Mouse (Mus musculus): ENCODE results near the gene Asb16.

The Asb16 gene

GRCm38 (mm10) chr11:102287485-102287884 lies 18.9 kb downstream of the Asb16 start:
- no peak for DNase-seq (ENCODE audit: low spot score in 2 of 2)

- DNase-seq (ENCODE audit: low spot score in 2 of 2): no peak
These were observed 19.7 kb downstream of the Asb16 start for GRCm38 (mm10) chr11:102288027-102288804.

GRCm38 (mm10) chr11:102288913-102289312 lies 20.4 kb downstream of the Asb16 start:
- DNase-seq (ENCODE audit: low spot score in 2 of 2): no peak

- no peak for DNase-seq (ENCODE audit: low spot score in 2 of 2)
These were observed 21.1 kb downstream of the Asb16 start for GRCm38 (mm10) chr11:102289511-102290100.

- DNase-seq (ENCODE audit: low spot score in 2 of 2): no peak
These were observed 21.6 kb downstream of the Asb16 start for GRCm38 (mm10) chr11:102290141-102290540.

GRCm38 (mm10) chr11:102291051-102291535 lies 22.6 kb downstream of the Asb16 start:
- DNase-seq (ENCODE audit: low spot score in 2 of 2): no peak

- no peak for DNase-seq (ENCODE audit: low spot score in 2 of 2)
These were observed 25.4 kb downstream of the Asb16 start for GRCm38 (mm10) chr11:102293971-102294370.

DNA sequence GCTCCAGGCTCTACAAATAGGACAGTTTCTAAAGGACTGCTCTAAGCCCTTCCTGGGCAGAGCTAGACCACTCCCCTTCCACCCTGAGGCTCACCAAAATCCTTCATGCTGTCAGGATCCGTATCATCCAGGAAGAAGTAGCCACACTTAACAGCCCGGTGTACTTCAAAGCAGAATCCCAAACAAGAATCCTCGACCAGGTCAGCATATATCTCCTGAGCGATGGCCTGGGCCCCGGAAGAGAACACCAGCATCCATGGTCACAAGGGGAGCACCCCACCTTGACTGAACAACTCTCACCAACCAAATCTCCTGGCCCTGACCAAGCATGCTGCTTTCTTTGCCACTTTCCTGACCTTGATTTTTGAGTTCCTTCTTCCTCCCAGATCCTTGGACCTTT lies 25.9 kb downstream of the Asb16 start:
- no peak for DNase-seq (ENCODE audit: low spot score in 2 of 2)

GRCm38 (mm10) chr11:102294887-102295597 lies 26.5 kb downstream of the Asb16 start:
- DNase-seq (ENCODE audit: low spot score in 2 of 2): peak in 1 of 2 experiments; percentile 36

DNA sequence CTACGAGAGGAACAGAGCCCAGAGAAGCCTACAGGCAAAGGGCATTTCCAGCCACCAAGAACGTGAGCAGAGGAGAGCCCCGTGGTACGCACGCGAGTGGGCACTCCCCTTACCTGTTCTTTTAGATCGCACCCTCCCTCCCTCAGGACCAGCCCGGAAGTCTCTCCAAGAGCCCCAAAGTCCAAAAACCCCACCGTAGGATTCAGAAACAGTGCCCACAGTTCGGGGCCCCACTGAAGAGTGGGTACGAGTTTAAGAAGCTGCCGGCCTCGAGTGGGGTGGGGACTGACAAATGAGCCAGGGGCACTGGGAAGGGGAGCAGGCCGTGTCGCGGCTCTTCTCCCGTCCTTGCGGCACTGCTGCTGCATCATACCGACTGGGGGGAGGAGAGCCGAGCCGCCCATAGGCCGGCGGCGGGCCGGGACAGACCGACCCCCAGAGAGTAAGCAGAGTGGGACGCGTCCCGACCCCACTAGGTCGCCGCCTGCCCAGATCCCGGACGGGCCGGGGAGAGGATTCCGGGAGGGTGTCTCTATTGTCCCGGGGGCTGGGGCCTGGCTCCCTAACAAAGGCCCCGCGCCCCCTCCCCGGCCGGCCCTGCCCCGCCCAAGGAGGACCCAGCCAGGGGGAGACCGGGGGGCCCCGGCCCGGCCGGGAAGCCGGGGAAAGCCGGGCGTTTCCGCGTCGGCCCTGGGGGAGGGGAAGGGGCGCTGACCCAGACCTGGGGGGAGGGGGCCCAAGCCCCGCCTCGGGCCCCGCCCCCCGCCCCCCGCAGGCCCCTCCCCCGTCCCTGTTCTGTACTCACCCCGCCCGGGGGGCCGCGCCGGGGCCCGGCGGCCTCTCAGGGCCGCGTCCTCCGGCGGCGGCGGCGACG lies 27.3 kb downstream of the Asb16 start:
- peak in 1 of 2 experiments; percentile 35 for DNase-seq (ENCODE audit: low spot score in 2 of 2)

- DNase-seq (ENCODE audit: low spot score in 2 of 2): peak; percentile 98
These were observed 28.2 kb downstream of the Asb16 start, which contains the start of gene Atxn7l3 for GRCm38 (mm10) chr11:102296491-102297472. Gene Atxn7l3 (minus strand): TSS chr11:102296631.

DNA sequence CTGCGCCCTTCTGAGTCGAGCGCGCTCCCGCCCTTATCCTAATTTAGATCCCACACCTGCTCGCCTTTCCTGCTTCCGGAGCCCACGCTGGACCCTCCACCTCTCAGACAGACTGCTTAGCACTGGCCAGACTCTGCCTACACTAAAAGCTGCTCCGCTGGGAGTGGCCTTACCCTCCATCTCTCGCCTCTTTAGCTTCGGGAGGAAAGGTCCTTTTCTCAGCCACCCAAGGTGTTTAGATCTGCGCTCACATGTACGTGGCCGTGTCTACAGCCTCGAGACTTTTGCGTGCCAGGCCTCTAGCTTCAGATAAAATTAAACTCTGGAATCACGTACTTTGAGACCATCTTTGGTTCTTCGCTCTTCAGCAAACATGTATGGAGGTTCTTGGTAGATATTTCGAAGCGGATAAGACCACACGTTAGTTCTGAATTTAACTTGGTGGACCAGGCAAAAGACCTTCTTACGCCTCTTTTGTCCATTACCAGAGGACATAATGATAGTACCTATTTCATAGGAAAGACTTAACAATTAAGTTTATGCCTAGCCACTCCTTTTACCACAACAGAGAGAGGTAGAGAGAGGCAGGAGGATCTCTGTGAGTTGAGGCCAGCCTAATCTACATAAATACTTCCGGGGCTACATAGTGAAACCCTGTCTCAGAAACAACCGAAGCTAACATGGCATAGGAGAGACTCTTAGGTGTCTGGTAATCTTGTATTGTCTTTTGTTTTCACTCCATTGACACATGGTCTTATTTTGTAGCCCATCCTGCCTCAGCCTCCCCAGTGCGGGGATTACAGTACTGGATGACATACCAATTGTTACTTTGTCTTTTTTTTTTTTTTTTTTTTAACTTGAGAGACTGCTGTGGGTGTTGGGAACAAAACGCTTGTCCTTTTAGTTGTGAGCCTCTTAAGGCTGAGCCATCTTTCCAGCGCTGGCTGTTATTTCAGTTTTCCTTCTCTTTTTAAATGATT lies 29.3 kb downstream of the Asb16 start:
- no peak for DNase-seq (ENCODE audit: low spot score in 2 of 2)

- DNase-seq (ENCODE audit: low spot score in 2 of 2): peak; percentile 47 to 76
These were observed 31.3 kb downstream of the Asb16 start for GRCm38 (mm10) chr11:102299839-102300238.

- no peak for DNase-seq (ENCODE audit: low spot score in 2 of 2)
These were observed 35.6 kb downstream of the Asb16 start for GRCm38 (mm10) chr11:102304141-102304540.

DNA sequence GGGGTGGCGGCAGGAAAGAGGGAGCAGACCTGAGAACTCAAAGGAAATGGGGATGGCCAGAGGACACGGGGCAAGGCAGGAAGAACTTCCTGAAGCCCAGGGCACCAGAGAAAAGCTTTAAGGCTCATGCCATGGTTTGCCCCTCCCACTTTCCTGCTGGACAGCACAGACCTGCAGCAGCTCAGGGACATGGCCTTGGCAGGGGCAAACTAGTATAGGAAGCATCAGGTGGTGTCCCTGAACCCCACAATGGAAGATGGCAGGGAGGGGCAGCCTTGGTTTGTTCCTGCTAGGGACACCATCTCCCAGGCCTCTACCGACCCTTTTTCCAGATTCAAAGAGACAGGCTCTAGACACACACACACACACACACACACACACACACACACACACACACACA lies 36.8 kb downstream of the Asb16 start:
- DNase-seq (ENCODE audit: low spot score in 2 of 2): no peak

DNA sequence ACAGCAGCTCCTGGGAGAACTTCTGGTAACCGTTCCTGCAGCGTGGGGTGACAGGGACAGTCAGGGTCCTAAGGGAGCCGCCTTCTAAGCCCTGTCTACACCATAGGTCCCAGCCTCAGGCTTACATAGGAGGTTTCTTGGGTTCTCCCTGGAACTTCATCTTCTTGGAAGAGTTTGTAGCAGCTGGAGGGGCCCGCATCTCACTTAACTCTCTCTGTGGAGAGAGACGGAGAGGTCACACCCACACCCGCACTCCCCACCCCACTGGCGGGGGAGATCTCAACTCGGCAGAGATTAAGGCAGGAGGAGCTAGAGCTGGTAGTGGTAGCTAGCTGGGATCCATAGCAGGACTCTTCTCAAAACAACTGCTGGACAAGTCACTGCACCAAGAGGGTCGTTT lies 39.6 kb downstream of the Asb16 start:
- no peak for DNase-seq (ENCODE audit: low spot score in 2 of 2)

- peak; percentile 97 for DNase-seq (ENCODE audit: low spot score in 2 of 2)
These were observed 40.4 kb downstream of the Asb16 start for GRCm38 (mm10) chr11:102308979-102309378.

DNA sequence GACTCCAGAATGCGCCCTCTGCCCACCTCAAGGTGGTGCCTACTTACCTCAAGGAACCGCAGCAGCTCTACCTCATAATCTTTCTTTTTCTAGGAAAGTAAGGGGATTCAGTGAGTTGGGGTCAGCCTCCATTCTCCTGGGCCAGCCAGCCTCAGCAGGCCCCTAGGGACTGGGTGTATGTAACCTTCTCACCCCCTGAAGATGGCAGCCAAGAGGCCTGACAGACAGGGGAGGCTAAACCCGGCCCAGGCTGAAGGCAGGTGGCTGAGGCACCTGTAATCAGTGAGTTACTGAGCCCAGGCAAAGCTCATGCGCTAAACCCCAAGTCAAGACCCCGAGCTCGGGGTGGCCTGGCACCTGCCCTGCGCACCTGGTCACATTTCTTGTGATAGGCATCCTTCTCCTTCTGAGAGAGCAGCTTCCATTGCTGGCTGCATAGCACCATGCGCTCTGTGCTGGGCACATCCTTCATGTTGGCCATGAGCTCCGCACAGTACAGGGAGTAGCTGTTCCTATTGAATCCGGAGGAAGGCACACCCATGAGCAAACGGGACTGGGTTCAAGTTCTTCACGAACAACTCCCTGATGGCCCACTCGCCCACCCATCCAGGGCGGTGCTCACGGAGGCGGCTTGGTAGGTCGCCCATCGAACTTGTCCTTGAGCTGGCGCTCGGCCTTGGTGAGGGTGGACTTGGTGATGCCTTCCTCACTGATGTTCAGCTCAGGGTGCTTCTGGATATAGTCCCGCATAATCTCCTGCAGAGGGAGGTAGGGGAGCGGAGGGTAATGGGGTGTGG lies 41.5 kb downstream of the Asb16 start:
- no peak for DNase-seq (ENCODE audit: low spot score in 2 of 2)

Data from spleen, postnatal 14 days (tissue).